Mouse (Mus musculus): ENCODE results near the gene Mmd.

DNA sequence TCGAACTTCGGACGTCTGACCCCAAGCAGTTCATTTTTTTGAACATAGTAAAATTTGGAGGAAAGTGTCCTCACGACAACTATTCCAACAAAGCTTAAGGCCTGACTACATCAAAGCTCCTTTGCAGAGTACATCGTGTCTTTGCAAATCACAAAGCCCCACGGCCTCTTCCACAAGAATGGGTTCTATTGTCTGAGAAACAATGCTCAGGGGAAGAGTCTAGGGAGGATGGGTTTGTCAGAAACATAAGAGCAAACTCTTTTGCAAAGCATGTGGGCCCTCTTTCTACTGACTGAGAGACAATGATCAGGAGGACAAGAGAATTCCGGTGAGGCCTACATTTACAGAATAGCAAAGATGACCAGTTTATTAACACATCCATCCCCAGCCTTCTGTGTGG, 35.0 kb upstream of the Mmd start:
- TF ChIP-seq POLR2A (IDR thresholded peaks at IDR 0.05; ENCODE audit: borderline replicate concordance, control insufficient read depth, low read depth, low read length), result no peak
- no peak for TF ChIP-seq CTCF (IDR thresholded peaks at IDR 0.05; ENCODE audit: control insufficient read depth, insufficient read depth, low read length)
